Mouse (Mus musculus) macrophage (primary cell): ENCODE results near the gene Rp9. TPM values are rescaled to one million over a fixed set of nuclear protein-coding genes. Genes with fewer than 3 reads are reported as not detected.
"Not testable (repeated sequence)": the region's sequence is repeated elsewhere in the genome, so short reads cannot be mapped to it uniquely, and the experiment has no call there.

Experiments
- H3K27ac ChIP-seq: fragments of 350-480 bp; formaldehyde crosslinking; 2 replicates; pipeline ENCODE4 v1.9.0; 2021
- H3K36me3 ChIP-seq: fragments of 350-480 bp; formaldehyde crosslinking; 2 replicates; pipeline ENCODE4 v1.9.0; 2021; ENCODE audit errors: inconsistent target
- H3K4me3 ChIP-seq: fragments of 350-480 bp; formaldehyde crosslinking; 2 replicates; pipeline ENCODE4 v1.9.0; 2021; ENCODE audit errors: inconsistent target
- H3K79me2 ChIP-seq: fragments of 350-480 bp; formaldehyde crosslinking; 2 replicates; pipeline ENCODE4 v1.9.0; 2021; ENCODE audit errors: inconsistent target
- WGBS: methylation state at CpG from one replicate; pipeline ENCODE4 v1.1.7; 2026; ENCODE audit warnings: inconsistent platforms; ENCODE audit not compliant: missing documents; 5-methylcytosine and 5-hydroxymethylcytosine counted together
- polyA plus RNA-seq: library from polyadenylated mRNA; stranded (reverse); fragments of 250-400 nt; gene quantifications from 3 replicates; pipeline ENCODE4 v1.2.4, GENCODE M21; 2018; ENCODE audit warnings: inconsistent platforms

Gene Rp9
- polyA plus RNA-seq, 1 experiment from 2014 or later, result 49.9 TPM

DNA sequence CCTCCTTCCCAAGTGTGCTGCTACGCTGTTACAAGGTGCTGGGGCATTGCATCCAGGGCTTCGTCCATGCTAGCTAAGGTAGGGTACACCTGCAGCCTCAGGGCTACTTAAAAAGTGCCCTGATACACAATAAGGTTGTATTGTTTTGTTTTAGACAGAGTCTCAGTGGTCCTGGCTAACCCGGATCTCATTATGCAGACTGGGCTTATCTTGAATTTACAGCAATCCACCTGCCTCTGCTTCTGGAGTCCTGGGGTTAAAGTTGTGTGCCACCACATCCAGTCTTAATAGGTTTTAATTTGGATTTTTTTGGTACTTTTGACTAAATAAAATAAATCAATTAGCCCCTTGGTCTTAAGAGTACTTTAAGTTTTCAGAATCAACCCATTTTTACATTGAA, 49.7 kb downstream of the Rp9 start:
- Histone ChIP-seq H3K79me2 (no peaks in the 10 kb centered on the region), H3K36me3 (no peaks in the 10 kb centered on the region), H3K27ac (no peak overlapping the region), H3K4me3 (no peak overlapping the region)
- WGBS, result 97% methylated on average over 3 of the region's 3 CpGs

DNA sequence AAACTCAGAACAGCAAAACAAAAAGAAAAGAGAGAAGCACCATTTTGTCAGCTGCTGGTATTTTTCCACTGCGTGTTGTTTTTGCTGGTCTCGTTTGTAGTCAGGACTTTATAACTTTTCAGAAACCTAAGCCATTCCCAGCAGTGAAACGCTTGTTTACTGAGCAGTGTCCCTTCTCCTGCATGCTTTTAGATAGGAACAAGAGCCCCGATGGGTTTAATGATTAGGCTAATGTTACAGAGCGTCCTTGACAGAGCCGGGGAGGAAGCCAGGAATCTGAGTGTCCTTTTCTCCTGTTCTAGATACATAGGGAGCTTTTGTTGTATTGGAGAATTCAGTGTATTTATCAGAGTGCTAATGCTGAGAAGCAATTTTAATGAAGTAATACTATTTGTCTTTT, 52.0 kb downstream of the Rp9 start:
- no peak overlapping the region for H3K4me3 ChIP-seq
- no peaks in the 10 kb centered on the region for H3K79me2 ChIP-seq
- H3K27ac ChIP-seq, result no peak overlapping the region
- no peaks in the 10 kb centered on the region for H3K36me3 ChIP-seq
- 89% methylated on average over 6 of the region's 6 CpGs for WGBS

DNA sequence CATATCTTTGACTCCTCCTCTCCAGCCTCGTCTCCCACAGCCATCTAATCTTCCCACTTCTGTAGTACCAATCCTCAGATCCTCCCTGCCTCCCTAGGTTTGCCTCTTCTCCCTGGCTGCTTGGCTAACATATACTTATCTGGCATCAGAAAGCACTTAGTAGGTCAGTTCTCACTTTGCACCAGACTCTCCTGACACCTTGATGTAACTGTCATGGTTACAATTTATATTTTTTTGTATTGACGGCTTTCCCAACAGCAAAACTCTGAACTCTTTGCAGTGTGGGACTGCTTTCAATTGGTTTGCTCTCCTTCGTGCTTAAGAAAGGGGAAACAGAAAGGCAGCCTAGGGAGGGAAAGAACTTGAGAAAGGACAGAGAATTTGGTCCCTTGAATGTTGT, 53.4 kb downstream of the Rp9 start:
- Histone ChIP-seq H3K36me3 (no peaks in the 10 kb centered on the region), H3K27ac (no peak overlapping the region), H3K4me3 (no peak overlapping the region), H3K79me2 (no peaks in the 10 kb centered on the region)
- WGBS, result 76% methylated on average over 3 of the region's 3 CpGs

DNA sequence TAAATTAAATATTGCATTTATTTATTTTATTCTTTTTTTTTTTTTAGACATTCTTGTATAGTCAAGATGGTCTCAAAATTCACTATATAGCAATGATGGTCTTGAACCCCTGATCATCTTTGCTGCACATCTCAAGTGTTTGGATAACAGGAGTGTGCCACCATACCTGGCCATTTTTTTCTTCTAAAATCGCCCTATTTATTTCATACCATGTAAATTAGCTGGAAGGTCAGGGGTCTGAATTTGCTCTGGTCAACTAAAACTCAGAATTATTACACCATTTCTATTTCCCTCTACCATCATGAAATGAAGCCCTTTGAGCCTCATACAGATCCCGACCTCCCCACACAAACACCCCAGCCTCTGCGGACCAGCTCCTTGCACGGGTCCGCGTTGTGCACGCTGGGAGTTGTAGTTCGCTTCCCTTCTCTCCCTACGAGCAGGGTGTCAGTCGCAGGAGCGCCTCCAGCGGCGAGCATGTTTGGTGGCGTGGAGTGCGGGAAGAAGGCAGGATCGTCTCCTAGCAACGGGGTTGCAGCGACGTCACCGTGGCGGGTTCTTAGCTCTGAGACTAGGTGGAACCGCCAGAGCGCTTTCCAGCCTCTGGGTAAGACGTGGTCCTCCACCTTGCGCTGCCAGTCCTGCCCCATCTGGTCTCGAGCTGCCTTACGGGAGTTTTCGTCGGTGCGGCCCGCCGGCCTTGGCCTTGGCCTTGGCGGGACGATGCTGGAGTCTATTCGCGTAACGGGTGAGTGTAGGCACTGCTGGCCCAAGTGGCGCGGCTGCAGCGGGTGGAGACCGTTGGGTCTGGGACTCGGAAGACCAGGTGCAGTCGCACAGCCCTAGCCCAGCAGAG, 58.3 kb downstream of the Rp9 start, which contains the start of gene 9530077C05Rik:
9530077C05Rik (plus strand) TSS at position 512 of the 856 bp plus-strand sequence.
- no peaks in the 10 kb centered on the region for H3K79me2 ChIP-seq
- no peak within 1 kb of the TSS for H3K27ac ChIP-seq
- 2% methylated on average over 43 of the region's 43 CpGs for WGBS
- H3K4me3 ChIP-seq, result peak within 1 kb of the TSS; percentile 24
- H3K36me3 ChIP-seq, result no peaks in the 10 kb centered on the region

DNA sequence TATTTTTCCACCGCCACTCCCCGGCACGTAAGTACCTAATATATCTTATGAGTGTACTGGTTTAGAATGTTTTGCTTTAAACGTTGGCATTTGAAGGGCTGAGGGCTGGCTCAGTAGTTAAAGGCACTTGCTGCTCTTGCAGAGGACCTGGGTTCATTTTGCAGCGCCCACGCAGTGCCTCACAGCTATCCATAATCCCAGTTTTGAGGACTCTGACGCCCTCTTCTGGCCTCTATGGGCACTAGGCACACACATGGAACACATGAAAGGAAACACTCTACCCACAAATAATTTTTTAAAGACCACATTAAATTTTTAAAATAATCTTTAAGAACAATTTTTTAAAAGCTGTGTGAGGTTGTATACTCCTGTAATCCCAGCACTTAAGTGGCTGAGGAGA, 60.0 kb downstream of the Rp9 start:
- no peak overlapping the region for H3K4me3 ChIP-seq
- no peaks in the 10 kb centered on the region for H3K79me2 ChIP-seq
- 88% methylated on average over 7 of the region's 7 CpGs for WGBS
- no peak overlapping the region for H3K27ac ChIP-seq
- no peaks in the 10 kb centered on the region for H3K36me3 ChIP-seq

DNA sequence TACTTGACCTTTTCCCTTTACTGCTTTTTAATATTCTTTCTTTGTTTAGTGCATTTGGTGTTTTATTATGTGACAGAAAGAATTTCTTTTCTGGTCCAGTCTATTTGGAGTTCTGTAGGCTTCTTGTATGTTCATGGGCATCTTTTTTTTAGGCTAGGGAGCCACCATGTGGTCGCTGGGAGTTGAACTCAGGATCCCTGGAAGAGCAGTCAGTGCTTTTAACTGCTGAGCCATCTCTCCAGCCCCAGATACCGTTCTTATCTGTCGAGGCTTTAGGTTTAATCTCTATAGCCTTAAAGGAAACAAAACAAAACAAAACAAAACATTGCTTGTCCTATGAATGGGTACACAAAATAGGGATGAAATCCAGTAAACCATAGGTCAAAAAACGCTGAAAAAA, 61.2 kb downstream of the Rp9 start:
- H3K36me3 ChIP-seq, H3K27ac ChIP-seq, H3K4me3 ChIP-seq, H3K79me2 ChIP-seq: not testable (repeated sequence)
- 41% methylated on average over 4 of the region's 4 CpGs for whole genome bisulfite sequencing

DNA sequence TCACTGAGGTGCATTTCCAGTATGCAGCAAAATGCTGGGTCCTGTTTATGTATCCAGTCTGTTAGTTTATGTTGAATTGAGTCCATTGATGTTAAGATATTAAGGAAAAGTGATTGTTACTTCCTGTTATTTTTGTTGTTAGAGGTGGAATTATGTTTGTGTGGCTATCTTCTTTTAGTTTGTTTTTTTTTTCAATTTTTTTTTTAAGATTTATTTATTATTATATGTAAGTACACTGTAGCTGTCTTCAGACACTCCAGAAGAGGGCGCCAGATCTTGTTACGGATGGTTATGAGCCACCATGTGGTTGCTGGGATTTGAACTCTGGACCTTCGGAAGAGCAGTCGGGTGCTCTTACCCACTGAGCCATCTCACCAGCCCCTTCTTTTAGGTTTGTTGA, 61.9 kb downstream of the Rp9 start:
- not testable (repeated sequence) for H3K79me2 ChIP-seq, H3K36me3 ChIP-seq, H3K27ac ChIP-seq, H3K4me3 ChIP-seq
- 100% methylated on average over 2 of the region's 4 CpGs for WGBS

DNA sequence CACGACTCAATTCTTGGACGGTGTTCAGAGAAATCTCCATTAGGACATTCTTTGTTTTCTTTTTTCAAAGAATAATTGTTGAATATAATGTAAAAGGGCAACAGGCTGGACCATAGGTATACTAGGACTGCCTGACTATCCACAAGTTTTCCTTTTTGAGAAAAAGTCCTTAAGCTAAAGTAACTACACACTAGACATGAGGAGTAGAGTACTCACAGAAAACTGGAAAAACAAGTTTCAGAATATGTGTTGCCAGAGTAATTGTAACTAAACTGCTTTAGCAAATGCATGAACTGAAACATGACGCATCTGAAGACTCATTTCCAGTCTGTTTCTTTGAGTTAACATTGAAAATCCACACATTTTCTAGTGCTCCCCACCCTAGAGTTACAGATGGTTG, 64.1 kb downstream of the Rp9 start:
- no peak overlapping the region for H3K27ac ChIP-seq
- H3K36me3 ChIP-seq, result no peaks in the 10 kb centered on the region
- WGBS, result 86% methylated on average over 3 of the region's 3 CpGs
- H3K79me2 ChIP-seq, result no peaks in the 10 kb centered on the region
- no peak overlapping the region for H3K4me3 ChIP-seq

DNA sequence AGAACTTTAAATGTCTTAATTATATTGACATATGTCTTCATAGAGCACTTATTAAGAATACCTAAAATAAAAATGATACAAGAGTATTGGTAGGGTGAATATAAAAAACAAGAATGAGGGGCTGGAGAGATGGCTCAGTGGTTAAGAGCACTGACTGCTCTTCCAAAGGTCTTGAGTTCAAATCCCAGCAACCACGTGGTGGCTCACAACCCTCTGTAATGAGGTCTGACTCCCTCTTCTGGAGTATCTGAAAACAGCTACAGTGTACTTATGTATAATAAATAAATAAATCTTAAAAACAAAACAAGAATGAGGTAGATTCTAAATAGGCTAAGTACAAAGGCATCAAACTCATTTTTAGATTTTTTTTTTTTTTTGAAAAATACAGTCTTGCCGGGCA, 66.0 kb downstream of the Rp9 start:
- not testable (repeated sequence) for H3K79me2 ChIP-seq, H3K27ac ChIP-seq, H3K36me3 ChIP-seq, H3K4me3 ChIP-seq
- WGBS, result 86% methylated on average over 2 of the region's 2 CpGs

DNA sequence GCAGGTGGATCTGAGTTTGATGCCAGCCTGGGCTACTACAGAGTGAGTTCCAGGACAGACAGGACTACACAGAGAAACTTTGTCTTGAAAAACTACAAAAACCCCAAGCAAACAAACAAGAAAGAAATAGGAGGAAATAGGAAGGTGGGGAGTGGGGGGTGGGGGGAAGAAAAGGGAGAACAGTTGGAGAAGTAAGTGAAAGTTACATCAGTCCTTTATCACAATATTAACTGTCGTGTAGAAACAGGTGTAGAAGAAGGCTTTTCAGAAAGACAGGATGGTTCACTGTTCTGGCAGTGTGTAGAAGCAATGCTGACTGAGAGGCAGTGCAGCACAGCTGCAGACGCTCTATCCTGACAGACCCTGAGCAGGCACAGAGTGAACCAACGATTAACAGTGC, 66.6 kb downstream of the Rp9 start:
- WGBS, result 78% methylated on average over 3 of the region's 3 CpGs
- Histone ChIP-seq H3K36me3 (no peaks in the 10 kb centered on the region), H3K79me2 (no peaks in the 10 kb centered on the region), H3K27ac (no peak overlapping the region), H3K4me3 (no peak overlapping the region)

DNA sequence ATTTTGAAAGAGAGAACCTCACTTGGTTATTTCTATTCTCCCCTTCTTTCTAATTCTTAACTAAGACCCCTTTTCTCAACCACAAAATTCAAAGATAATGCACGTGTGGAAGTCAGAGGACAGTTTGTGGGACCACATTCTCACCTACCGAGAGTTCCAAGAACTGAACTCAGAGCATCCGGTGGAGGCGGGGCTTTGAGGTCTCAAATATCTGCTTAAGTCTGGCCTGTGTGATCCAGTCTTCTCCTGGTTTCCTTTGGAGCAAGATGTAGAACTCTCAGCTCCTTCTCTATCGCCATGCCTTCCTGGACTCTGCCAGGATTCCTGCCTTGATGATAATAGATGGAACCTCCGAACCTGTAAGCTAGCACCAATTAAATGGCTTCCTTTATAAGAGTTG, 67.5 kb downstream of the Rp9 start:
- no peaks in the 10 kb centered on the region for H3K36me3 ChIP-seq
- 90% methylated on average over 6 of the region's 6 CpGs for WGBS
- no peak overlapping the region for H3K27ac ChIP-seq
- H3K4me3 ChIP-seq, result no peak overlapping the region
- no peaks in the 10 kb centered on the region for H3K79me2 ChIP-seq

DNA sequence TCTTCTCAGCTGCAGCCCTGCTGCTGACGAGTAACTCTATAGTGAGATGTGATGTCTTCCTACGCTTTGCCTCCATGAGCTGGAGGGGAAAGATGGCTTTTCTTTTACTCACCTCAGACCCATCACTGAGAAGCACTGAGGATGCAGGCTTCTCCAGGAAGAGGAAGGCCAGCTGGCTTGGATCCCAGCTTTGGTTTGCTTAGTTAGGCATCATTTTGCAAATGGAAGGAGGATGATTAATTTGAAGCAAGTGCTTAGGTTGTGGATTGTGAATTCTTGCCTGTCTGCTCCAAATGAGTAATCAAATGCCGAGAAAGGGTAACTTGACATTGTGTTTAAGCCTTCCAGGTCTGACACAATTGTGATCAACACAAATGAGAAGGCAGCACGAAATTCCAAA, 70.5 kb downstream of the Rp9 start:
- 98% methylated on average over 4 of the region's 4 CpGs for WGBS
- Histone ChIP-seq H3K4me3 (no peak overlapping the region), H3K27ac (no peak overlapping the region), H3K36me3 (no peaks in the 10 kb centered on the region), H3K79me2 (no peaks in the 10 kb centered on the region)

DNA sequence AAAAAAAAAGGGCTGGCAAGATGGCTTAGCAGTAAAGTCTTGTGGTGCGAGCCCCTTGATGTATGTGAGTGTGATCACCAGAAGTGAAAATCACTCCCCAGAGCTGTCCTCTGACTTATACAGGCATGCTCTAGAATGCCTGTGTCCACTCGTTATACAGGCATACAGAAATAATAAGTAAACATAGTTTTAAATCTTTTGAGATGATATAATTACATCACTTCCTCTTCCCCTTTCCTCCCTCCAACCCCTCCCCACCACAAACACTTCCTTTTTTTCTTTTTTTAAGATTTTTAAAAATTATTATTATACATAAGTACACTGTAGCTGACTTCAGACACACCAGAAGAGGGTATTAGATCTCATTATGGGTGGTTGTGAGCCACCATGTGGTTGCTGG, 74.8 kb downstream of the Rp9 start:
- no peaks in the 10 kb centered on the region for H3K79me2 ChIP-seq
- H3K27ac ChIP-seq, result peak overlapping the region; percentile 37; the same call in 1 of the 2 replicates
- no peak overlapping the region for H3K4me3 ChIP-seq
- WGBS, result 45% methylated on average over 2 of the region's 2 CpGs
- no peaks in the 10 kb centered on the region for H3K36me3 ChIP-seq

DNA sequence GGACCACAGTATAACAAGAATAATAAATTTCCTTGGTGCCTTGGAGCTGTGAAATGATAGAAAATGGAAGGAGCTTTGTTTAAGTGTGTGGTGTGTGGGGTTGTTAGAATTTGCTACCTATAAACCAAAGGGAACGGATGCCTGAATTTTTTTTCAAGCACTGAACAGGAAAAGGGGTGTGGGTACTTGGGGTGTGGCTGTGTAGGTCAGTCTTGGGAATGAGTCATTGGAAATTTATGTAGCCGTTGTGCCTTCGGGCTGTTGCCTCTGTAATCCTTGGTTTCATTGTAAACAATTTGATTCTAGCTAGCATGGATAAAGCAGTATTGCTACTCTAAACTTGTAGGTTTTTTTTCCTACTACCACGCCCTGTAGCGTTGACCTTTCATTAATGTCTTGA, 79.2 kb downstream of the Rp9 start:
- WGBS, result 74% methylated on average over 5 of the region's 5 CpGs
- Histone ChIP-seq H3K36me3 (no peaks in the 10 kb centered on the region), H3K27ac (peak overlapping the region; percentile 82), H3K79me2 (peaks cover 32% of the 10 kb centered on the region), H3K4me3 (no peak overlapping the region)

DNA sequence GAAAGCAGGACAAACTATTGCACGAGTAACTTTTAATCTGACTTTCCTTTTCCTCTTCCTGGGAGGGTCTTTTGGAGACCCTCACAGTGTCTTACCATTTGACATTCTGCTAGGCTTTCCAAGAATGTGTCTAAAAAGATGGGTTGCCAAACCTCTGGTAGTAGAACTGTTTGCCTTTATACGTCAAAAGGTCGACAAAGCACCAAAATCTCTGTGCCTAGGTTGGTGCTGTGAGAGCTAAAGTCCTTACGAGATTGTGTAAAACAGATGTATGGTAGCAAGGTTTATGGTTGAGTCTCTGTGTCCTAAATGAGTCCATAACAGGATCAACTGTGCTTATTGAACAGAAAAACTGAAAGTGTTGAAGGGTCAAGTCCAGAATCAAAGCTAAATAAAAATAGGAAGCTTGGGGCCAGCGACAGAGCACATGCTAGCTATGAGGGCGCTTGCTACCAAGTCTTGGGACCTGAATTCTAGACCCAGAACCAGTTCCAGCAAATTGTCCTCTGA, 79.8 kb downstream of the Rp9 start:
- Histone ChIP-seq H3K4me3 (peak overlapping the region; percentile 72), H3K79me2 (peaks cover 38% of the 10 kb centered on the region), H3K36me3 (no peaks in the 10 kb centered on the region), H3K27ac (peak overlapping the region; percentile 82)
- 55% methylated on average over 6 of the region's 6 CpGs for WGBS
